Mouse (Mus musculus) R1 (cell line): ENCODE results near the gene Ubqln4.

Experiments used
- DNase-seq: peaks from one replicate; pipeline ENCODE4 v3.0.0-alpha.2; 2018; ENCODE audit warnings: low read depth, low spot score

The Ubqln4 gene

DNA sequence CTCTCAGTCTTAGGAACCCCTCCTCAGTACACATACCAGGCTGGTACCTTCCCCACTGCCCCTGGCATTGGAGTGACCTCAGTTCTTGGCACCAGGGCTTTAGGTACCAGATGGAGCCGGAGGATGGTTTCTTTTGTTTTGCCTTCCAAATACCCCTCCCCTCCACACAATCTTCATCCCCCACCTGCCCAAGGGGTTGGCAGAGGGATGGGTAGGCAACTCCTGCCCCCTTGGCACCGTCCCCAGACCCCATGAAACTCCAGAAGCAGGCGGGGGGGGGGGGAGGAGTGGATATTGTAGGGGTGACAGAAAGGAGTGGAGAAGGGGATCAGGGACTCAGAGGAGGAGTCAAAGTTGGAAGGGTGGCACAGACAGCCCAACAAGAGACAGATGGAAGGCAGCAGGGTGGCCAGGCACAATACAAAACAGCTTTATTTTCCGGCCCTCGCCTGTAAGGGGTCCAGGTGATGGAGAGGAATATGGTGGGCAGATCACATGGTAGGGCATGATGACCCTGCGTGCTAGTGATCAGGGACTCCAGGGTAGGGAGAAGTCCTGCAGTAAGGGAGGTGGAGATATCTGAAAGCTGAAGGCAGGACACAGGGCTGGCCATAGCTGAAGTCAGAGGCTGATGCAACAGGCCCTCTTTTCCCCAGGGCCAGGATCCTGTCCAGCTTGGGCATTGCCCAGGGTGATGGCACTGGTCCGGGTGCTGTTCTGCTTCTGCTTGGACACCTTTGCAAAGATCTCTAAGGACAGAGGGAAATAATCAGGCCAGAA is 11.7 kb upstream of the Ubqln4 start:
- DNase-seq: no peak

DNA sequence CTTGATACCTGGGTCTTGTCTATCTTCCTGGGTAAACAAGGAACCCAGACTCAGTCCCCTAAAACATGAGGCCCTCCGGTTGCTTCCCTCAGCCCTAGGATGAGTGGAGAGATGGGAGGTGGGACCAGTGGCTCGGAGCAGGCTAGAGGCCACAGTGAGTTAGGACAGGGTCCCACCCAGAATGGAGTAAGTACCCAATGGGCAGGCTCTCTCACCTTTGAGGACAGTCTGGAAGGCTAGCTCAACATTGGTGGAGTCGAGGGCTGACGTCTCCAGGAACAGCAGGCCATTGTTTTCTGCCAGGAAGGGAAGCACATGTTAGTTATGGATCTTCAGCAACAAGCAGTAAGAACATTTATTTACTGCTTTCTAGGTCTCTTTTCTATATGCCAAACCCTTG is 11.1 kb upstream of the Ubqln4 start:
- no peak for DNase-seq

DNA sequence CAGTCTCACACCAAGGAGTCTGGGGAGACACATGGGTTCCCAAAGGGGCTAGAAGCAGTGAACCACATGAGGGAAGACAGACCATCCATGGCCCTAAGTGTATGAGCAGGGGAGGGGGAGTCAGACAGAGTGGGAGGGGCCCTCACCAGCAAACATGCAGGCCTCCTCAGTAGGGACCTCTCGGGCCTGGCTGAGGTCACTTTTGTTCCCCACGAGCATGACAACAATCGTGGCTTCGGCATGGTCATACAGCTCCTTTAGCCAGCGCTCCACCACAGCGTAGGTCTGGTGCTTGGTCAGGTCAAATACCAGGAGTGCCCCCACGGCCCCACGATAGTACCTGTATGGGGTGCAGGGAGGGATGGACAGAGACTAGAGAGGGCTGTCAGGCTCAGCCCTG is 10.4 kb upstream of the Ubqln4 start:
- no peak for DNase-seq

DNA sequence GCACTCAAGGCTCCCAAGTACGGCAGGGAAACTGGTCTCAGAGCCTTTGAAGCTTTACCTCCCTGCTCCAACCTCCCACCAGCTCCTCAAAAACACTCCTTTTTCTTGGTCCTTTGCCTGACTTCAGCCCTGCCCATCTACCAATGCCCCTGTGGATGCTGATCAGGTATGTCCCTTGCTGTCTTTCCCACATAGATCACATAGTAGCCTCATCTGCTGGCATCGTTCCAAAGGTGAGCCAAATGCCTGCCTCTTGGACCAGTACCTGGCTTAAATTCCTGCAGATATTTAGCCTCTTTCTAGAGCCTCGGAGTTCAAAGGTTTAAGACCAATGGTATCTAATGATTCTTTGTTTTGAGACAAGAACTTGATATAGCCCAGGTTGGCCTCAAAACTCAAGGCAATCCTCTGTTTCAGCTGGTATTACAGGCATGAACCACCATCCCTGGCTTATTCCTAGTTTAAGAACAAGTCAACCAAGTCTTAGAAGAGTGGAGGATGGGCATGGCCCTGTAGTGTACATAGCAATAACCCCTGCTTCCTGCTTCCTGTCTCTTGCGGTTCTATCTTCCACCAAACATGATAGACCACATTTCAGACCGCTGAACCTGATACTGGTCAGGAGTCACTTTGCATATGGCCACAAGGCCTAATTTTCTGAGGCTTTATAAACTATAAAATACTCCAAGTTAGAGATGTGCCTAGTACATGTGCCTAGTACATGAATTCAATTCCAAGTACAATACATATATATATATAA is 9.7 kb upstream of the Ubqln4 start:
- DNase-seq: no peak

DNA sequence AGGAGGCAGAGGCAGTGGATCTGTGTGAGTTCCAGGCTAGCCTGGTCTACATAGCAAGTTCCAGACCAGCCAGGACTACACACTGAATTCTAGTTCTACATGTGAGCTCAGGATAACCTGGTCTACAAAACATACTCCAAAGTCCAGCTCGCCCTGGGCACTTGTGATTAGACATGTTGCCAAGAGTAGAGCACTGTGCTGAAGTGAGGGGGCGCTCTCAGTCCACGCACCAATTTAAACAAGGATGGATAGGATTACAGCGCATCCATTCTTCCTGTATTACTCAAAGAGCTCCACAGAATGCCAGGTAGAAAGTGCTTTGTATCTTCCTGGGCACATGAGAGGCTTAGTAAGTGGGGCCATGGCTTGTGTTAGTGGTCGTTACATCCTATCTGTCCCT is 9.0 kb upstream of the Ubqln4 start:
- DNase-seq: peak; percentile 76

DNA sequence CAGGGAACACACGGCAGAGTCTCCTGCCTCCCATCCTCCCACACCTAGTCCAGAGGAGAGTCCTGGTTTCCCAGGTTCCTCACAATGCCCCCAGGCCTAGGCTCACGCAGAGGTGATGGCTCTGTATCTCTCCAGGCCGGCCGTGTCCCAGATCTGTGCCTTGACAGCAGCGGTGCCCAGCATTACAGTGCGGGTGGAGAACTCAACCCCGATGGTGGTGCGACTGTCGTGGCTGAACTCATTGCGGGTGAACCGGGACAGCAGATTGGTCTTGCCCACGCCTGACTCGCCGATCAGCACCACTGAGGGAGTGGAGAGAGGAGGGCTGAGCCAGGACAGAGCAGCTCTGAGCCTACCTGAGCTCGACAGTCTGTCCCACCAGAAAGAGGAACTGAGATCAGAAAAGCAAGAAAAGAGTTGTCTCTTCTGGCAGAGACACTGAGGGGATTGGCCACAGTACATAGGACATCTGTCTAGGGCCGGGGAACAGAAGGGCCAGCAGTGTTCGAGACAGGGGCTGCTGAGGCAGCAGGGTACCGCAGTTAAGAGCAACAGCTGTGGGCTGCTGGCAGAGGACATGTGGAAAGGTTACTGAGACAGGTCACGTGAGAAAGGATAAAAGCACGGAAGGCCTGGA is 8.5 kb upstream of the Ubqln4 start:
- DNase-seq: no peak

DNA sequence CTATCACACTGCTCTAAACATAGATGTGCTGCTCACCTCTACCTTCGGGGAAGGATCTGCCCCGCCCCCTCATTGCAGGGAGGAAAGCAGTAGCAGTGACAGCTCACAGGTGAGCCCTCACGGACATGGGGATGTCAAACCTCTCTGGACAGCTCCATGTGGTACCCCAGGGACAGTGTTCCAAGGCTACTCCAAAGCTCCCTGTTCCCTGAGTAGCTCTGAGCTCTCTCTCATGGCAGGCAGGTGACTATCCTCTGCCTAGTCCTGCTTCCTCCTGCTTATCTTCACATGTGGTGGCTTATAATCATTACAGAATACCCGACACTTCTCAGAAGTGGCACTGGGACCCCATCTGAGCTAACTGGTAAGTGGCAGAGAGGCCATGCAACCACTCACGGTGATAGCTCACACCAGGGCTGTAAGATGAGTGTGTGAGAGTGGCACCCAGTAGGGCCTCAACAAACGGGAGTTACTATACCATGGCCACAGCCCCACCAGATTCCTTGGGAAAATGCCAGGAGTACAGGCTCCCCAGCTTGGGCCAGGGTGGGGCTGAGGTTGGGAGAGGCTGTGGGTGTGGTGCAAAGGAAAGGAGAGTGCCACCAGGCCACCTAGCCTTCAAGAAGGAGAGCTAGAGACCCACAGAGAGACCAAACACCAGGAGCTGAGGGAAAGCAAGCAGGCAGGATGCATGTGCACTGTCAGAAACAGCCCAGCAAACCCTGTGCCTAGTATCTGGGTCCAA is 6.7 kb upstream of the Ubqln4 start:
- no peak for DNase-seq

DNA sequence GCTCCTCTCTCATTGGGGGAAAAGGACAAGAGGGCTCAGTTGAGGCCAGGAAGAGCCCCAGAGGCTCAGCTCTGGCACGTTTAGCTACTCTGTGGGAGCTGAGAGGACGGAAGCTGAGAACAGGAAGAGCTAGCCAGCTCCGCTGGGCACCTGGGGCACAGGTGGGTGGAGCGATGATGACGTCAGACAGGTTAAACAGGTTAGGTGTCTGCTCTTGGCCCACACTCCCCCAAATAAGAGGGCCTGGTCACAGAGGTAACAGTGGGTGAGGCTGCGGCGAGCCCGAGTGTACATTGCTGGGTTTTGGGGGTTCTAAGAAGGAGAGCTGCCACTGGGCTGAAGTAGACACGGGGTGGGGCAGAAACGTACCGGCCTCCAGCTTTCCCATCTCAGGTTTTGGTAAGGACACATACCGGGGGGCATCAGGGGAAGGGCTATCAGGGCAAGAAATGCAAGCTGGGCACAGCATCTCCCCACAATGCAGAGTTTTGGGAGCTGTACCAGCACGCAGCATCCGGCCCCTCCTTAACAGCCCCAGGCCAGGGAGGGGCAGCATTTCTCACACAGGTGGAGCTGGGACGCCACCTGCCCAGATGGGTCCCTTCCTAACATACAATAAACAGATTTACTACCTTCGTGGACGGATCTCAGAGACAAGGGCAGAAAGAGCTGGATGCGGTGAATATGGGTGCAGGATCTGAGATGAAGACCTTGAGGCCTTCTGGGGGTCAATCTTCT is 5.2 kb upstream of the Ubqln4 start, which contains the start of gene Rab25:
Gene Rab25, minus strand, starts transcription at position 121 of the 738 bp plus-strand sequence.
- DNase-seq: no peak

DNA sequence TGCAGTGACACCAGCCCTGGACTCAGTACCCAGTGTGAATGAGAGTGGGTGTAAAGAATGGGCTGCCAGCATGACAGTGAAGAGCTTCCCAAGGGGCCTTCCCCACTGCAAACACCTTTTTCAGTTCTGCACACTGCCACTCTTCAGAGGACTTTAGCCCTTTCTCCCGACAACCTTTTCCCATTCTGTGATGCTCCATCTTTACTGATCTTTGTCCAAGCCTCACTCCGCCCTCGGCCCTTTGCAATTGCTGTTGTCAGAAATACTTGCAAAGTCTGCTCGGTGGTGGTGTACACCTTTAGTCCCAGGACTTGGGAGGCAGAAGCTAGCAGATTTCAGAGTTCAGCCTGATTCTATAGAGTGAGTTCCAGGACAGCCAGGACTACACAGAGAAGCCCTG is 2.0 kb upstream of the Ubqln4 start:
- DNase-seq: no peak

DNA sequence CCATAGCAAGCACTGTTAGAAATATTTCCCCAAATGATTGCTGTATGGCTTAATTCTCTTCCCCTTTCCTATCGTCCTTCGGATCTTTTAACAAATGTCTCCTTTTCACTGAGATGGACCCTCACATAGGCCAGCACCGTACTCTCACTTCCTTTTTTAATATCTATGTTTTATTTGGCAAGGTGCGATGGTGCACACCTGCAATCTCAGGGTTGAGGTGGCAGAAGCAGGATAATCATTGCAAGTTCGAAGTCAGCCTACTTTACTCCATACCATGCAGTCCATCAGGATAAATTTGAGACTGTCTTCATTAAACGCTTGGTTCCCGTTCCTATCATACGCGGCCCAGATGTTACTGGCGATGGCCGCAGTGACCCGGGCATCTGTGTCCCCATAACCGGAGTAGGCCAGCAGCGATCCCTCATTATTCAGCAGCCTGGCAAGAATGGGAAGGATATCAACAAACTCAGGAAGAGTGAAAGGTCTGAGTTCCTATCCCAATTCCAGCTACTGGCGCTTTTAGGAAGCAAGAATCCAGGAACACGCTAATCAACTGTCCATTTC is 1.4 kb upstream of the Ubqln4 start:
- no peak for DNase-seq

DNA sequence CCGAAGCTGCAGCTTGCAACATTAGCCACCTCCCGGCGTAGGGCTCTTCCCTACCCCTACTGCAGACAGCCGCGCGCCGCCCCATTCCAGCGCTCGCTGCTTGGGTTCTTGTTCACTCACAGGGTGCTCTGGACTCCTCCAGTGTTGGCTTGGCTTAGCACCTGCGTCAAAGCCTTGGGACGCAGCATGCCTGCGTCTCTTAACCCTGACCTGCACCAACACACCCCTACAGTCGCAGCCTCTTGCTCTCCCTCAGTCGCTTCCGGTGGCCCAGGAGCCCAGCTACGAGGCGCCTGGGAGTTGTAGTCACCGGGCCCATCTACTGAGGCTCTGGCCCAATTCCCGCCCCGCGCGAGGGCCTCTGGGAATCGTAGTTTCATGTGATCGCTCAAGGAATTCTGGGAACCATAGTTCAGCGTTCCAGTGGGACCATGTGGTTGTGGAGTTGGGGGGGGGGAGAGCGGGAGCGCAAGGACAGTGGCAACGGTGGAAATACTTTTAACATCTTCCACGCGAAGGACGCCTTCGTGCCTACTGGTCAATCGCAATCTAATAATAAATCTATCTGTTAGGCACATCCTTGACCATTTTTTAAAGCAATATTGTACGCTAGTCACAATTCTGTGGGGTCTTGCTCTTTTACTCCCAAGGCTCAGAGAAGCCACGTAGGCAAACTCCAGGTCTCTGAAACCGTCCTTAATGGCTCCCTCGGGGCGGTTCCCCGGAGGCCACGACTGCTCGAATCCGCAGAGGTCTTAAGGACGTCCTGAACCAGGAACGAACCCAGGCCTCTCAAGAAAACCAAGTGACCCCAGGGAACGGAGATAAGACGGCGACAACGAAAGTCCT is 658 bp upstream of the Ubqln4 start, which contains the start of gene Lamtor2:
Gene Lamtor2, minus strand, starts transcription at position 399 of the 849 bp plus-strand sequence.
- peak; percentile 99 for DNase-seq

DNA sequence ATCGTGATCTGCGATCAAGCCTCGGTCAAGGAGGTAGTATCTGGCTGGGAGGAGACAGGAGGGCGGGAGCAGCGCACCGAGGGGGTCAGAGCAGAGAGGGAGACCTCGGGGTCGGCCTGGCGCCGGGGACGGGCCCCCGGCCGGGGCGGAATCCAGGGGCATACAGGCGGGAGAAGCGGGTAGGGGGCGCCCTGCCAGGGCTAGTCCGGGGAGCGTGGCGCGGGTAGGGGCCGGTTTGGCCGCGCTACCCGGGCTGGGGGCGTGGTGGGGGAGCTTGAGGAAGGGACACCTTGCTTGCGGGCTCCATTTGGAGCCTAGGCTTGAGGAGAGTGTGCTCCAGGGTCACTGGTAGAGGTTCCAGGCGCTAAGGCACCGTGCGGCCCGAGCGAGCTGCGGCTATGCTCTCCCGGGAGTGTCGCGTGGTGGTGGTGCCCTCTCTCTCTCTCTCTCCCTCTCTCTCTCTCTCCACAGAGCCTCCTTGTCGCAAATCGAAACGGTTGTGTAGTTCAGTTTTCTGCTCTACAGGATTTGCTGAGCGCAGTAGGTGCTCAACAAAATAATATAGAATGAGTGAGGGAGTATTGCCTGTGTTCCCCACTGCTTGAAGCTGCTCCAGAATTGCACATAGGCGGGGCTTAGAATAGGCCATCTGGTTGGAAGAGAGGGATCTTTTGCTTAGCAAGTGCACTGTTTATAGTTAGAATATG is 475 bp downstream of the Ubqln4 start:
- peak; percentile 80 for DNase-seq

DNA sequence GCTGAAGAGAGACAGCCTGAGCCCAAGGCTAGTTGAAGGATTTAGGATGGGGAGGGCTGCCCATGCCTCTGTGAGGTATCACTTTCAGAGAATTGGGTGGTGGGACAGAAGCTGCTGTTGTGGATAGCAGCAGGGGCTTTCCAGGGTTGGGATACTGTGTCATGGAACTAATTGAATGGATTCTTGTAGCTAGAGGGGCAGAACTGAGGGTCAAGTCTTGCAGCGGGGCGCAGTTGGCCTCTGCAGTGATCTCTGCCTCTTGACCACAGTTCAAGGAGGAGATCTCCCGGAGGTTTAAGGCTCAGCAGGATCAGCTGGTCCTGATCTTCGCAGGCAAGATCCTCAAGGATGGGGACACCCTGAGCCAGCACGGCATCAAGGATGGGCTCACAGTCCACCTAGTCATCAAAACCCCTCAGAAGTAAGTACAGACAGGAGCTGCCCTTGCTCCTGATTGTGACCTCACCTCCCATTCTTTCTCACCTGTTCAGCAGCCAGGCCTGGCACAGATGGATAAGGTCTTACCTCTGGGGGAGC is 1.6 kb downstream of the Ubqln4 start:
- no peak for DNase-seq

DNA sequence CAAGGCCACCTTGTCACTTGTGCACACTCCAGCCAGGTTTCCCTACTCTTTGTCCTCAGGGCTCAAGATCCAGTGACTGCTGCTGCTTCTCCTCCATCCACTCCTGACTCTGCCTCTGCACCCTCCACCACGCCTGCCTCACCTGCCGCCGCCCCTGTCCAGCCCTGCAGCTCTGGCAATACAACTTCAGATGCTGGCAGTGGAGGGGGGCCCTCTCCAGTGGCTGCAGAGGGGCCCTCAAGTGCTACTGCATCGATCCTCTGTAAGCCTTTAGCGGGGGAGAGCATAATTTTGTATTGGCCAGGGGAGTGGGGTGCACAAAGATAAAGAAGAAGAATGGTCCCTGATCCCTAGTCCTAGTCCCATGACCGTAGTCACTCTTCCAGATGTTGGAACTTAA is 2.2 kb downstream of the Ubqln4 start:
- DNase-seq: no peak

DNA sequence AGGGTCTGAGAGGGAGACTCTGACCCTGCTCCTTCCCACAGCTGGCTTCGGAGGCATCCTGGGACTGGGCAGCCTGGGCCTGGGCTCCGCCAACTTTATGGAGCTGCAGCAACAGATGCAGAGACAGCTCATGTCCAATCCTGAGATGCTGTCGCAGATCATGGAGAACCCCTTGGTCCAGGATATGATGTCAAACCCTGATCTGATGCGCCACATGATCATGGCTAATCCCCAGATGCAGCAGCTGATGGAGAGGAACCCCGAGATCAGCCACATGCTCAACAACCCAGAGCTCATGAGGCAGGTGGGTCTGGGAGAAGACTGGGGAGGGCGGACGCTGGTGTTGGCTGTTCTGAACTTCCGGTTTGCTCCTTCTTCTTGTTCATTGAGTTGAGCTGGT is 3.1 kb downstream of the Ubqln4 start:
- no peak for DNase-seq

DNA sequence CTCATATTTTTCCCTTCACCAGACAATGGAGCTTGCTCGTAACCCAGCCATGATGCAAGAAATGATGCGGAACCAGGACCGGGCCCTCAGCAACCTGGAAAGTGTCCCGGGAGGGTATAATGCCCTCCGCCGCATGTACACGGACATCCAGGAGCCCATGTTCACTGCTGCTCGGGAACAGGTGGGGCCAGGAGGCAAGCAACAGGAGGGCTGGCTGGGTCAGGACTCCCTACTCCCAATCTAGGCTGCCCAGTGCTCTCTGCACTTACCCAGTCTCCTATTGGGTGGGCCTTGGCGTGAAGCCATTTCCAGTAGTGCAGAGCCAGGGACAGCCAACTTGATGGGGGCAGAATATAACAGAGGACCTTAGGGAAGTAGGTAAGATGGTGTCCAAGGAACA is 6.0 kb downstream of the Ubqln4 start:
- DNase-seq: no peak

DNA sequence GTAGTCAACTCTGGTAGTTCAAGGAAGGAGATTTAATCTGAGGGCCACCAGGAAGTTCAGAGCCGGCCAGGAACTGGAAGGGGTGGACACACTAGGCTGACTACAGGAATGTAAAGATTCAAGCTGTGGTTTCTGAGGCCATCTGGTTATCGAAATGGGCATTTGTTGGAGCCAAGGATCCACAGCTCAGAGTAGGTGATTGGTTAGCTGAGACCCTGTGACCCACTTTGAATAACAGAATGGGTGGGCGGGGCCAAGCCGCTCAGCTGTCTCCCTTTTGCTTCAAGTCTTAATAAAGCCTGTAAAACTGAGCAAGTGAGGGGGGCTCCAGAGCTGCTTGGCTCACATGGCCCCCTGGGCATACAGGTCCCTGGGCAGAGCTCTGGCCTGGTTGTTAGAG is 8.4 kb downstream of the Ubqln4 start:
- peak; percentile 79 for DNase-seq

DNA sequence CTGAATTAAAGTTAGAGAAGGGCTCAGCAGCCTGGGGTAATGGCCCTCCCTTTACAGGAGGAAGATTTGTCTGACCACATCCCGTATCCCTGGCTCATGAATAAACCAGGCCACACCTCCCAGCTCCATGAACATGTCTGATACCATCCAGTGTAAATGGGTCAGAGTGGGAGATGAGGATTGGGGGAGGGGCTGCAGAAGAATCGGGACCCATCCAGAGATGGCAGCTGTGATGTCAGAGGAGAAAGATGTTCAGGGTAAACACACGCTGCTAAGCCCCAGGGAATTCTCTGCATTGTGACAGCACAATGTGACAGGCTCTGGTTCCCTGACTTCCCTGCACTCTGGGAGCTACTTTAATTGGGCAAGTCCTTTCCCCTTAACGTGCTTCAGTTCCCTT is 9.9 kb downstream of the Ubqln4 start:
- DNase-seq: no peak

DNA sequence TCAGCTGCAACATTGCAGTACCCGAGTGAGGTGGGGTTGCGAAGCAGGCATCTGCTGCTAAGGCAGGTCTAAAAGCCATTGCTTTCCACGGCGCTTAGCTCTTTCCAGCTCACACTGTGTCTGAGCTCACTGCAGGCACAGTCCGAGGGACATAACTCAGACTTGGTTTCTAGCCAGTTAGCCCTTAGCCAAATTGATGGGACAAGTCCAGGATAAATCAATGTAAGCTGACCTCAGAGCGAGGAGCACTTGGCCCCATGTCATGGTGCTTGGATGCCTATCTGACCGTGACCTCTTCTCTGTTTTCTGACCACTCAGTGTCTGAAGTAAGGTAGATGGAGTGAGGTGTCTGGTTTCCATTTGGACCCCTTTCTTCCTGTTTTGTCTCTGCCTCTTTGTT is 10.4 kb downstream of the Ubqln4 start:
- DNase-seq: no peak
